Mouse (Mus musculus): ENCODE data around the gene Mpp6. TPM values are rescaled to one million over a fixed set of nuclear protein-coding genes. Genes with fewer than 3 reads are reported as not detected.

The Mpp6 gene
- polyA plus RNA-seq, 1 experiment = 43.9 TPM

DNA sequence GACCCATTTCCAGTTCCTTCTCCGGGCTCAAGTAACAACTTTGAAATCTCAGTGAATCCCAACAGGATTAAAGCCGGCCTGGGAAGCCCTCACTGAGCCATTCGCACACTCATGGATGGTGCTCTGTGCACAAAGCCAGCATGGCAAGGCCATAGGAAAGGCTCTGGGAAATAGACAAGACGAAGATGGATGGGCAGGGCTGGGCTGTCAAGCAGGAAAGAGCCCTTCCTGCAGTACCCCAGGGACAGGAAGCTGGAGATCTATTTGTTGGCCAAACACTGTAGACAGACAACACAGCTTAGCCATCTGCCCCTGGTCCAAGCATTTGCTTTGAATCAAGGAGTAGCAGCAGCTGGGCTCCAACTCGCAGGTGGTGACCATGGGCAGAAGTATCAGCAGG is 118.1 kb downstream of the Mpp6 start:
- DNase-seq (ENCODE audit: low spot score) = no peak

- no peak for DNase-seq (ENCODE audit: low spot score)
Measured at GRCm38 (mm10) chr6:50231288-50231687, 121.2 kb downstream of the Mpp6 start.

GRCm38 (mm10) chr6:50232984-50233383 is 122.9 kb downstream of the Mpp6 start:
- no peak for DNase-seq (ENCODE audit: low spot score)

GRCm38 (mm10) chr6:50237963-50238362 is 127.9 kb downstream of the Mpp6 start:
- DNase-seq (ENCODE audit: low spot score) = no peak

- no peak for DNase-seq (ENCODE audit: low spot score)
Measured at GRCm38 (mm10) chr6:50239902-50240301, 129.9 kb downstream of the Mpp6 start.

- DNase-seq (ENCODE audit: low spot score) = no peak
Measured at GRCm38 (mm10) chr6:50240437-50240836, 130.4 kb downstream of the Mpp6 start.

- no peak for DNase-seq (ENCODE audit: low spot score)
Measured at GRCm38 (mm10) chr6:50244126-50244525, 134.1 kb downstream of the Mpp6 start.

GRCm38 (mm10) chr6:50244967-50245366 is 134.9 kb downstream of the Mpp6 start:
- no peak for DNase-seq (ENCODE audit: low spot score)

DNA sequence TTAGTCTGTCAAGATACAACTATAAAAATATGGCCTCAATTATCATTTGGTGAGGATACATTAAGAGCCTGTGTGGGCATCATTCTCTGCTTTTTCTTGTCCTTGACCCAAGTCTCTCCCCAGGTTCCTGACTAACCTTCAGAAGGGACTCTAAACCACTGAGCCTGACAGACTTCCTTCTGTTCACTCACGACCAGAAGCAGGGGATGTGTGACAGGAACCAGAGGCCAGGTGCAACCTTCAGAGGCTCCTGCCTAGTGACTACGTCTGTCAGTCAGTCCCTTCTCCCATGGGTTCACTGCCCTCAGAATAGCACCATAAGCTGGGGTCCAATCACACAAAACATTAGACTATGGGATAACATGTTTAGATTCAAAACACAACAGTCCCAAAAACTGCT is 137.3 kb downstream of the Mpp6 start:
- DNase-seq (ENCODE audit: low spot score) = no peak

DNA sequence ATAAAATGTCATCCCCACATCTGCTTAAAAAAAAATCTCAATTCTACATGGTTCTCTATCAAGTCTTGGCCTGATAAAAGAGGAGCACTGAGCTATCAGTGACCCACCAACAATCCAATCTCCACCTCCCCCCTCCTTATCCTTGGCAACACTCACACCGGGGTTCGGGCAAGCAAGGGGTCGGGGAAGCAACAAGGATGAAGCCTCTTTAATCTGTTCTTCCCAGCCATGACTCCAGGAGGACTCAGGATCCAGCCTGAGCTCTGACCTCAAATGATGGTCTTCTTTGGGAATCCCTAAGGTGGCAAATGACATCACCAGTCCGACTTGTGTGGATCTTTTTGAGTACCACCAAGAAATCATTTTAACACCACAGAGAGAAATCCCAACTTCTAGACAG is 137.8 kb downstream of the Mpp6 start:
- no peak for DNase-seq (ENCODE audit: low spot score)

Other genes starting within 250 kb of the Mpp6 start
- gene Gsdme, start 153.6 kb downstream of the Mpp6 start, polyA plus RNA-seq (2012; rRNA removed) = 4.1 and 5.2 TPM in 2 replicates

Measured in urinary bladder, adult 2 months (tissue).